8 mouse cellular contexts compared by ENCODE assay signal in genomic region chrX:102476784-102477183, GRCm38 (mm10). TPM values are rescaled to one million over a fixed set of nuclear protein-coding genes. Genes with fewer than 3 reads are reported as not detected.
A peak's percentile ranks its signal among the peaks of the same experiment; 100 is the strongest.
DNase-seq lines count a peak whose midpoint lies in the region; ATAC-seq and TF ChIP-seq lines count a peak whose summit lies in the region.

No protein-coding gene starts in this region.

- TF ChIP-seq CTCF in thymus, adult 2 months (IDR thresholded peaks at IDR 0.05; ENCODE audit: borderline replicate concordance, control insufficient read depth, extremely low read depth, insufficient read depth, low read length, poor library complexity) = no peak

- 34% methylated on average over 3 of the region's 3 CpGs for WGBS in hindbrain, embryonic 11.5 days
- WGBS in hindbrain, embryonic 12.5 days = 36% methylated on average over 3 of the region's 3 CpGs
- WGBS in thymus, adult 2 months = 44% methylated on average over 3 of the region's 3 CpGs

- no peak overlapping the region for H3K27ac ChIP-seq in hindbrain, embryonic 11.5 days (ENCODE audit: low read depth, low read length)
- H3K27ac ChIP-seq in hindbrain, embryonic 12.5 days = no peak overlapping the region
- no peak overlapping the region for H3K27ac ChIP-seq in thymus, adult 2 months (ENCODE audit: control insufficient read depth, insufficient read depth, low read length)

- H3K4me3 ChIP-seq in hindbrain, embryonic 11.5 days (ENCODE audit: low read depth, low read length) = no peak overlapping the region
- H3K4me3 ChIP-seq in hindbrain, embryonic 12.5 days = no peak overlapping the region
- H3K4me3 ChIP-seq in thymus, adult 2 months (ENCODE audit: control insufficient read depth, insufficient read depth, low read length) = no peak overlapping the region

- no peaks in the 10 kb centered on the region for H3K36me3 ChIP-seq in hindbrain, embryonic 11.5 days (ENCODE audit: control insufficient read depth, insufficient read depth, low read length)
- H3K36me3 ChIP-seq in hindbrain, embryonic 12.5 days = no peaks in the 10 kb centered on the region
- no peaks in the 10 kb centered on the region for H3K36me3 ChIP-seq in thymus, adult 2 months (ENCODE audit: control insufficient read depth, insufficient read depth, low read length)

- no peak overlapping the region for H3K4me2 ChIP-seq in hindbrain, embryonic 11.5 days (replicated peaks; ENCODE audit: low read depth, low read length)
- H3K4me2 ChIP-seq in hindbrain, embryonic 12.5 days (replicated peaks) = no peak overlapping the region

- no peak for TF ChIP-seq POLR2A in thymus, adult 2 months (IDR thresholded peaks at IDR 0.05; ENCODE audit: control insufficient read depth, extremely low read depth, insufficient read depth, low read length, poor library complexity)

- H3K27me3 ChIP-seq in hindbrain, embryonic 11.5 days (ENCODE audit: control insufficient read depth, insufficient read depth, low read length) = 0 out of 2 replicates have a peak, but pooled peaks cover 2% of the 10 kb centered on the region
- no peaks in the 10 kb centered on the region for H3K27me3 ChIP-seq in hindbrain, embryonic 12.5 days
- H3K27me3 ChIP-seq in thymus, adult 2 months (ENCODE audit: control insufficient read depth, insufficient read depth, low read length) = no peaks in the 10 kb centered on the region

- ATAC-seq in hindbrain, embryonic 11.5 days (ENCODE audit: low FRiP score) = no peak
- ATAC-seq in hindbrain, embryonic 12.5 days (ENCODE audit: low FRiP score) = no peak

- H3K9me3 ChIP-seq in hindbrain, embryonic 11.5 days (ENCODE audit: control insufficient read depth, low read length) = no peaks in the 10 kb centered on the region
- no peaks in the 10 kb centered on the region for H3K9me3 ChIP-seq in hindbrain, embryonic 12.5 days (replicated peaks)

- no peaks in the 10 kb centered on the region for H3K4me1 ChIP-seq in hindbrain, embryonic 11.5 days (replicated peaks; ENCODE audit: control insufficient read depth, insufficient read depth, low read length)
- no peaks in the 10 kb centered on the region for H3K4me1 ChIP-seq in hindbrain, embryonic 12.5 days
- no peaks in the 10 kb centered on the region for H3K4me1 ChIP-seq in thymus, adult 2 months (replicated peaks; ENCODE audit: control insufficient read depth, insufficient read depth, low read length)

- no peak overlapping the region for H3K9ac ChIP-seq in hindbrain, embryonic 11.5 days (ENCODE audit: low read depth, low read length)
- no peak overlapping the region for H3K9ac ChIP-seq in hindbrain, embryonic 12.5 days

- DNase-seq in hindbrain, embryonic 11.5 days (ENCODE audit: low spot score) = peak; percentile 75
- peak; percentile 76 for DNase-seq in adipocyte (ENCODE audit: low spot score)
- DNase-seq in embryo, embryonic 10 days (ENCODE audit: low spot score) = peak; percentile 68
- DNase-seq in heart, postnatal 36 days = peak; percentile 66 to 70
- DNase-seq in left cerebral cortex, postnatal 14 days (ENCODE audit: low spot score in 2 of 2) = peak; percentile 83 to 89
- DNase-seq in natural killer cell, adult 2 months (ENCODE audit: low spot score in 2 of 2) = peak; percentile 19 to 49
- DNase-seq in thymus, adult 2 months = peak; percentile 58

- intact Hi-C loops in heart, postnatal 36 days (cut with DNase I) = loop anchor here (10.0 kb wide), 1 partner anchor 222 kb away; the partner anchor contains the start of gene Cited1
- intact Hi-C loops in left cerebral cortex, postnatal 14 days (cut with DNase I) = loop anchor here (5.0 to 10.0 kb wide), 2 partner anchors 224 to 282 kb away; partner anchors contain the start of gene Cited1

RNA-seq across cellular contexts. Expression of gene Hdac8, which starts 28.4 kb away (rescaled TPM):
- polyA plus RNA-seq in hindbrain, embryonic 11.5 days (2014; fragmentation: Nextera tagmentation; extraction: Ambion mirVana) = 2.3 and 2.8 TPM in 2 replicates
- 9.5 and 9.7 TPM in 2 replicates for polyA plus RNA-seq in hindbrain, embryonic 12.5 days (2016; fragmentation: Nextera tagmentation; extraction: Ambion mirVana)
- total RNA-seq in heart, postnatal 36 days (2021) = 1 to 10 TPM; 4.7 to 5.3 TPM
- total RNA-seq in left cerebral cortex, postnatal 14 days (2021) = 10 to 100 TPM; 12.7 to 13.4 TPM
- 6.2 and 6.7 TPM in 2 replicates for polyA plus RNA-seq in thymus, adult 2 months (2012; rRNA removed)

Comparison
In these comparisons a context has a peak if more than half of its experiments do, and no peak if none do; other contexts are left out.
1. DNase-seq: peak in every context shown above with its lines; median percentile 86 in left cerebral cortex, postnatal 14 days; 76 in adipocyte; 75 in hindbrain, embryonic 11.5 days; 68 in embryo, embryonic 10 days; 68 in heart, postnatal 36 days; 58 in thymus, adult 2 months; 34 in natural killer cell, adult 2 months.